Mouse (Mus musculus) ES-Bruce4 (cell line): ENCODE results near the gene Pcbd2. TPM values are rescaled to one million over a fixed set of nuclear protein-coding genes. Genes with fewer than 3 reads are reported as not detected.
A peak's percentile ranks its signal among the peaks of the same experiment; 100 is the strongest.

ENCODE experiments used
- H3K27ac ChIP-seq: 2 replicates; pipeline ENCODE4 v1.5.1; 2012; ENCODE audit warnings: low read length, inconsistent platforms; ENCODE audit not compliant: insufficient read depth
- H3K27me3 ChIP-seq: 2 replicates; pipeline ENCODE4 v1.6.1; 2012; ENCODE audit warnings: mild to moderate bottlenecking, low read length, inconsistent platforms; ENCODE audit not compliant: control insufficient read depth, poor library complexity, insufficient read depth, severe bottlenecking
- H3K36me3 ChIP-seq: 2 replicates; pipeline ENCODE4 v1.6.1; 2012; ENCODE audit warnings: inconsistent platforms, mild to moderate bottlenecking, low read length, moderate library complexity; ENCODE audit not compliant: control insufficient read depth, poor library complexity, insufficient read depth, severe bottlenecking
- H3K4me1 ChIP-seq: one replicate; pipeline ENCODE4 v1.8.1; 2011; ENCODE audit warnings: low read length; ENCODE audit not compliant: control insufficient read depth, insufficient read depth
- H3K4me3 ChIP-seq: 2 replicates; pipeline ENCODE4 v1.5.1; 2011; ENCODE audit warnings: low read depth, mild to moderate bottlenecking, low read length
- H3K9ac ChIP-seq: 2 replicates; pipeline ENCODE4 v1.6.1; 2012; ENCODE audit warnings: low read depth, mild to moderate bottlenecking, inconsistent platforms; ENCODE audit not compliant: poor library complexity, severe bottlenecking
- H3K9me3 ChIP-seq: replicated peaks from 2 replicates; pipeline ENCODE4 v1.6.1; 2012; ENCODE audit warnings: mild to moderate bottlenecking, low read length, inconsistent platforms; ENCODE audit not compliant: control insufficient read depth, poor library complexity, insufficient read depth, severe bottlenecking
- CTCF ChIP-seq: IDR thresholded peaks from one replicate; pipeline ENCODE4 v1.8.1; 2011; ENCODE audit warnings: low read depth, low read length
- EP300 ChIP-seq: IDR thresholded peaks from 2 replicates; pipeline ENCODE4 v1.6.1; 2011; ENCODE audit warnings: low read depth, low read length; ENCODE audit not compliant: insufficient read depth
- POLR2A ChIP-seq: IDR thresholded peaks from one replicate; pipeline ENCODE4 v1.8.1; 2011; ENCODE audit warnings: low read length; ENCODE audit not compliant: insufficient read depth
- polyA plus RNA-seq: library from polyadenylated mRNA; stranded (reverse); fragments of >200 nt; gene quantifications from 2 replicates; pipeline ENCODE4 v1.2.4, GENCODE M21; 2011; ENCODE audit warnings: low read depth; ENCODE audit not compliant: missing spikeins, insufficient read depth, insufficient read length

Pcbd2 gene
- polyA plus RNA-seq, 1 experiment = 16.5 TPM

DNA sequence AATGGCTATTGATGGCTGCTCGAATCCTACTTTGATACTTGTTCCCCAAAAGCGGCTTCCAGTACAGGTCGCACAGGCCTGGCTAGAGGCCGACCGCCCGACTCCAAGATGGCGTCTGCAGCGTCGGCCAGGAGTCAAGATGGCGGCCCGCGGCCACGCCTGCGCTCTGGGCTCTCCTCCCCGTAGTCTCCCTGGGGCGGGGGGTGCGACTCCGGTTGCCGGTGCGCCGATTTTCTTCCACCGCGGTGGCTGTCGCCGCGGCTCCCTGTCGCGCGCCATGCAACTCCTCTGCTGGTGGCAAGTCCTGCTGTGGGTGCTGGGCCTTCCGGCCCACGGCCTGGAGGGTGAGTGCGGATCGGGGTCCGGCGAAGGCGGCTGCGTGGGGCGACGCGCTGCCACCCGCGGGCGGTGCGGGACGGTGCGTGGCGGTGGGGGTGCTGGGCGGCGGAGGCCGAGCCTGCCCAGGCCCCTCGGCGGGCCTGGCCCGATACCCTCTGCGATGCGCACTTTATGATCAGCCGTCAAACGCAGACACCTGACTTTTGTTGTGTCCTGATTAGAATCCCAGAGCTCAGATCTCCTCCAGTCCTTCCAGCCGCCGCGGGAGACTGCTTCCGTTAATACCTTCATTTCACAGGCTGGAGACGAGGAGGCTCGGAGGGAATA, 12.5 kb upstream of the Pcbd2 start, which contains the start of gene Txndc15:
Gene Txndc15, plus strand, starts transcription at position 150 of the 666 bp plus-strand sequence.
- H3K9ac ChIP-seq = peak within 1 kb of the TSS; percentile 93
- no peaks in the 10 kb centered on the region for H3K27me3 ChIP-seq
- H3K27ac ChIP-seq = peak within 1 kb of the TSS; percentile 82
- peaks cover 2% of the 10 kb centered on the region for H3K4me1 ChIP-seq
- H3K9me3 ChIP-seq = no peaks in the 10 kb centered on the region
- TF ChIP-seq POLR2A (peak; percentile 61), EP300 (peak; percentile 63; the same call in 1 of the 2 replicates), CTCF (no peak)
- peak within 1 kb of the TSS; percentile 82 for H3K4me3 ChIP-seq
- no peaks in the 10 kb centered on the region for H3K36me3 ChIP-seq

DNA sequence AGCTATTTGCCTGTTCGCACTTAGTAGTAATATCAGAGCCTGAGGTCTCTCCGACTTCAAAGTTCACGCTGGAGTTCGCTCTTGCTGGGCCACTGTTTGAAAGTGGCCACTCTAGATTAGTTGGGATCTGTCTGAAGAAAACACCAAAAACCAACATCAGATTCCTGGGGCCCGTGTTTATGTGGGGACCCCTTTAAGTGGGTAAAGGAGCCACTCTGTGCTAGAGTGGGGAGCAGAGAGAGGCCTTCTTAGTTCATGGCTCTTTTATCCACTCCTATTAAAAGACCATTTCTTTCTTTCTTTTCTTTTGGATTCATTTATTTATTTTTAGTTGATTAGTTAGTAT, 12.0 kb upstream of the Pcbd2 start:
- Histone ChIP-seq H3K4me3 (peak overlapping the region; percentile 68), H3K4me1 (peaks cover 2% of the 10 kb centered on the region), H3K9me3 (no peaks in the 10 kb centered on the region), H3K36me3 (no peaks in the 10 kb centered on the region), H3K9ac (peak overlapping the region; percentile 93), H3K27ac (no peak overlapping the region), H3K27me3 (no peaks in the 10 kb centered on the region)
- no peak for TF ChIP-seq POLR2A
- no peak for TF ChIP-seq EP300
- no peak for TF ChIP-seq CTCF

DNA sequence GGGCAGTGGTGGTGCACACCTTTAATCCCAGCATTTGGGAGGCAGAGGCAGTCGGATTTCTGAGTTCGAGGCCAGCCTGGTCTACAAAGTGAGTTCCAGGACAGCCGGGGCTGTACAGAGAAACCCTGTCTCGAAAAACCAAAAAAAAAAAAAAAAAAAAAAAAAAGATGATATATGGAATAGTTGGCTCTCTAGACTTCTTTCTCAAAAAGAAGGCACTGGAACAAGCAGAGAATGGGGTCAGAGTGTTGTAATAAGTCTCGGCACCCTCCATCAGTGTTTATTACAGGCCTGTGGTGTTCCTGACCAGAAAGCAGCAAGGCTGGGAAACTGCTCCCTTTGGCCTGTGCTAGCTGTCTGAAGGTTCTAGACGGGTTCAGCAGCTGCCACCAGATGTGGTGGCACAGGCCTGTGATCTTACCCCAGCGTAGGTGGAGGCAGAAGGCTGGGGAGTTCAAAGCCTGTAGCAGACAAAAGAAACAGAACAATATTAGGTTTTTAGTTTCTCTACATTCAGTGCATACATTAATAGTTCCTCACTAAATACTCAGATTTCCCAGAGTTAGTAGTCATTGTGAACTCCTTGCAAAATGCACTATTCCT, 11.2 kb upstream of the Pcbd2 start:
- H3K9ac ChIP-seq = no peak overlapping the region
- no peak overlapping the region for H3K4me3 ChIP-seq
- peaks cover 2% of the 10 kb centered on the region for H3K4me1 ChIP-seq
- TF ChIP-seq CTCF = no peak
- TF ChIP-seq POLR2A = no peak
- TF ChIP-seq EP300 = no peak
- H3K27ac ChIP-seq = no peak overlapping the region
- H3K36me3 ChIP-seq = no peaks in the 10 kb centered on the region
- no peaks in the 10 kb centered on the region for H3K9me3 ChIP-seq
- no peaks in the 10 kb centered on the region for H3K27me3 ChIP-seq

DNA sequence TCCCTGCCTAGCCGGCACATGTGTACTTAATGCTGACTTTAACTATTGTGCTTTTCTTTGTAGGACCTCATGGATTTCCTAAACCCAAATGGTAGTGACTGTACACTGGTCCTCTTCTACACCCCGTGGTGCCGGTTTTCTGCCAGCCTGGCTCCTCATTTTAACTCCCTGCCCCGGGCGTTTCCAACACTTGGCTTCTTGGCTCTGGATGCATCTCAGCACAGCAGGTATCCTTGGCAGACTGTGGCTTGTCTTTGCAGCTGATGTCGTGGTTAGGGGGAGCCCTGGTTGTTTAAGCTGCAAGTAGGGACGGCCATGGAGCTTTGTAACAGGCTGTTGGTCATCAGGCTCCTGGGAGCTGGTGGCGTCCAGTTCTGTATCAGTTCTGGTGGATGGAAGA, 5.7 kb upstream of the Pcbd2 start:
- TF ChIP-seq CTCF = no peak
- TF ChIP-seq EP300 = no peak
- no peak for TF ChIP-seq POLR2A
- Histone ChIP-seq H3K27ac (no peak overlapping the region), H3K36me3 (no peaks in the 10 kb centered on the region; the same call in 1 of the 2 replicates), H3K4me3 (no peak overlapping the region), H3K27me3 (no peaks in the 10 kb centered on the region), H3K9ac (no peak overlapping the region), H3K4me1 (peaks cover 2% of the 10 kb centered on the region), H3K9me3 (no peaks in the 10 kb centered on the region)

DNA sequence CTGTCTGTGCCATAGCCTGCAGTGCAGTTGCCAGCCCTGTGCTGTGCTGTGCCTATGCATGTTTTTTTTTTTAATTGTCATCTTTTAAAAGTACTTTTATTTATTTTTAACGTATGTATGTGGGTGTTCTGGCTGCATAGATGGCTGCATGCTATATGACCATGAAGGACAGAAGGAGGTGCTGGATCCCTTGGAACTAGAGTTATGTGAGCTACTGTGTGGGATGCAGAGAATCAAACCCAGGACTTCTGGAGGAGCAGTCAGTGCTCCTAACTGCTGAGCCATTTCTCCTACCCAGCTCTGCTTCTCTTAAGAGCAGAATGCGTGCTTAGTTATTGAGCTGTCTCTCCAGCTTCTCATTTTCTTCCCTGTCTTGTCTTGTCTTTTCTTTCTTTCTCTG, 5.2 kb upstream of the Pcbd2 start:
- no peak overlapping the region for H3K27ac ChIP-seq
- no peaks in the 10 kb centered on the region; the same call in 1 of the 2 replicates for H3K36me3 ChIP-seq
- H3K27me3 ChIP-seq = no peaks in the 10 kb centered on the region
- H3K9ac ChIP-seq = no peak overlapping the region
- peaks cover 2% of the 10 kb centered on the region for H3K4me1 ChIP-seq
- no peak overlapping the region for H3K4me3 ChIP-seq
- no peak for TF ChIP-seq EP300
- no peak for TF ChIP-seq CTCF
- TF ChIP-seq POLR2A = no peak
- no peaks in the 10 kb centered on the region for H3K9me3 ChIP-seq

DNA sequence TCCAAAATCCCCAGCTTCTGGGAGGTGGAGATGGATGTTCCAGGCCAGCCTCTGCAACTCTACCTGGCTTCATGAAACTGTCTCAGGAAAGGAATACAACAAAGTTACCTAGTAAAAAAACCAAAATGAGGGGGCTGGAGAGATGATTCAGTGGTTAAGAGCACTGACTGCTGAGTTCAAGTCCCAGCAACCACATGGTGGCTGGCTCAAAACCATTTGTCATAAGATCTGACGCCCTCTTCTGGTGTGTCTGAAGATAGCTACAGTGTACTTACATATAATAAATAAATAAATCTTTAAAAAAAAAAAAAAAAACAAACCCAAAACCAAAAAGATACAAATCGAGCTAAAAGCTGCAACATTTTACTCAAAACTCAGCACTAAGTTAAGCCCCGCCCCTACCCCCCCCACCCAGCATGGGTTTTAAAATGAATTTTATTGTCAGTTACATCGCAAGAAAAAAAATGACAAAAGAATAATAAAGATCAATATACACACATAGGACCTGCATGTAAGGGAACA, 509 bp upstream of the Pcbd2 start:
- TF ChIP-seq POLR2A = no peak
- TF ChIP-seq CTCF = no peak
- TF ChIP-seq EP300 = no peak
- H3K36me3 ChIP-seq = no peaks in the 10 kb centered on the region; the same call in 1 of the 2 replicates
- H3K4me1 ChIP-seq = no peaks in the 10 kb centered on the region
- H3K27me3 ChIP-seq = no peaks in the 10 kb centered on the region
- H3K9me3 ChIP-seq = no peaks in the 10 kb centered on the region
- peak overlapping the region; percentile 80 for H3K9ac ChIP-seq
- peak overlapping the region; percentile 81 for H3K4me3 ChIP-seq
- peak overlapping the region; percentile 36 for H3K27ac ChIP-seq
